Mouse (Mus musculus): Measurements from ENCODE around the gene Asxl1. TPM values are rescaled to one million over a fixed set of nuclear protein-coding genes. Genes with fewer than 3 reads are reported as not detected.

Gene Asxl1
- total RNA-seq, 1 experiment from 2014 or later, result 30.4 TPM

DNA sequence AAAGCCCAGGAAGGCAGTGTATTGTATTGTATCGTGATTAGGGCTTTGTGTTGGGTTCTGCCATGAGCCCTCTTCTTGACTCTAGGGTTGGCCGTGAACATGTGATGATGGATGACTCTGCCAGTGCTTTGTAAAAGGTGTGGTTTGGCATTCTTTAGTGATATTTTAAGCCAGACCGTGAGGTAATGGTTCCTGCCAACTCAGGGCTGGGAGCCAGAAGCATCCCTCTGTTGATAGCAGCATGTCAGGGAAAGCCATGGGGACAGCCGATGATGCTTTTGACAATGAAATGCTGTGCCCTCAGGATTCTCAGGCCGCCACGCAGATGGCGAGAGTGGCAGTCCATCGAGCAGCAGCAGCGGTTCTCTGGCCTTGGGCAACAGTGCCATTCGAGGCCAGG is 47.4 kb downstream of the Asxl1 start:
- no peak for ATAC-seq (replicated peaks; ENCODE audit: insufficient number of reproducible peaks, low FRiP score, low TSS enrichment, poor library complexity, severe bottlenecking)

- ATAC-seq (replicated peaks; ENCODE audit: insufficient number of reproducible peaks, low FRiP score, low TSS enrichment, poor library complexity, severe bottlenecking), result no peak
Measured at GRCm38 (mm10) chr2:153397790-153398515, 52.3 kb downstream of the Asxl1 start.

- ATAC-seq (replicated peaks; ENCODE audit: insufficient number of reproducible peaks, low FRiP score, low TSS enrichment, poor library complexity, severe bottlenecking), result no peak
Measured at GRCm38 (mm10) chr2:153399166-153399565, 53.5 kb downstream of the Asxl1 start.

GRCm38 (mm10) chr2:153404062-153404461 is 58.4 kb downstream of the Asxl1 start:
- no peak for ATAC-seq (replicated peaks; ENCODE audit: insufficient number of reproducible peaks, low FRiP score, low TSS enrichment, poor library complexity, severe bottlenecking)

DNA sequence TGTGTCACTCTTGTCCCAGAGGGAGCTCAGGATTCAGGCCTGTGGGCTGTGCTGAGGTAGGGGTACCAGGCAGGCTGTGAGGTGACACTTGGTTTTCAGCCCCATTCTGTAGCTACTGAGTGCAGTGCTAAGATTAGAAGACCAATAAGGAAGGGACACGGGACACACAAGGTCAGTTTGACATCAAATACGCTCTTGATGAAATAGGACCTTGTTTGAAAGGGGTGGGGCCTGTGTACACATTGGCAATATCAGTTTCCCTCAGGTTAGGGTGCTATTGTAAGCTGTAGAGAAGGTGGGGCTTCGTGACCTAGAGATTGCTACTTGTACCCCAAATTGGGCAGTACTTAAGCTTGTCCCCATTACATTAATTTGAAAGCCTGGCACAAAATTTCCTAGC is 59.3 kb downstream of the Asxl1 start:
- ATAC-seq (replicated peaks; ENCODE audit: insufficient number of reproducible peaks, low FRiP score, low TSS enrichment, poor library complexity, severe bottlenecking), result no peak

- ATAC-seq (replicated peaks; ENCODE audit: insufficient number of reproducible peaks, low FRiP score, low TSS enrichment, poor library complexity, severe bottlenecking), result no peak
Measured at GRCm38 (mm10) chr2:153406882-153407281, 61.3 kb downstream of the Asxl1 start.

DNA sequence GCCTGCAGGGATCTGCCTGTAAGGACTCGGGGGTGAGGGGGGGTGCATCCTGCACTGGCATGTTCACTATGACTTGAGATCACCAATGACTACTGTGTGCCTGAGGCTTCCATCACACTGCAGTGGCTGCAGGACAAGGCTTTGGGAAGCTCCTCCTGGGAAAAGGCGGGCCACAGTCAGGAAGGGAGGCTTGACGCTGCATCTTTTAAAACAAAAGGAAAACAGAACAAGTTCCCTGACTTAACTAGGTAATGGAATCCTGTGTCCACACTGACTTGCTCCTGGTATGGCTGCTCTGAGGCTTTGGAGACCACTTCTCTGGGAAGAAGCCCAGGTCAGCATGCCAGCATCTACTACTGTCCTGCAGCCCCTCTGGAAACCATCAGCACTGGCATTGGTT is 63.3 kb downstream of the Asxl1 start:
- no peak for ATAC-seq (replicated peaks; ENCODE audit: insufficient number of reproducible peaks, low FRiP score, low TSS enrichment, poor library complexity, severe bottlenecking)

DNA sequence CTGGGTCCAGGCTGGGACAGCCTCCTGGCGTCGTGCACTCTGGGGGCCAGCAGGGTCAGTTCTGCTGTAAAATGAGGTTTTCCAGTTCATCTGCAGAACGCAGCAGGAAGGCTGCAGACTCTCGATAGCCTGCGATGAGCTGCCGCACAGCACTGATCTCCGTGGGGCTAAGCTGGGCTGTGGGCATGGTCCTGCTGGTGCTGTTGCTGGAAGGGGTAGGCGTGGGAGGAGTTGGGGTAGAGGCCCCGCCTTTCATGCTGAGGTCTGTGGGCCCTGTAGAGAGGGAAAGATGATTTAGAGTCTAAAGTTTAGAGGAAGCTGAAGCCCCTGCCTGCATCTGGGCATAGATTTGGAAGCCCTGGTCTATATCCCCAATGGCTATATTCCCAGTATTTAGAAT is 65.9 kb downstream of the Asxl1 start:
- no peak for ATAC-seq (replicated peaks; ENCODE audit: insufficient number of reproducible peaks, low FRiP score, low TSS enrichment, poor library complexity, severe bottlenecking)

GRCm38 (mm10) chr2:153412563-153412962 is 66.9 kb downstream of the Asxl1 start:
- no peak for ATAC-seq (replicated peaks; ENCODE audit: insufficient number of reproducible peaks, low FRiP score, low TSS enrichment, poor library complexity, severe bottlenecking)

DNA sequence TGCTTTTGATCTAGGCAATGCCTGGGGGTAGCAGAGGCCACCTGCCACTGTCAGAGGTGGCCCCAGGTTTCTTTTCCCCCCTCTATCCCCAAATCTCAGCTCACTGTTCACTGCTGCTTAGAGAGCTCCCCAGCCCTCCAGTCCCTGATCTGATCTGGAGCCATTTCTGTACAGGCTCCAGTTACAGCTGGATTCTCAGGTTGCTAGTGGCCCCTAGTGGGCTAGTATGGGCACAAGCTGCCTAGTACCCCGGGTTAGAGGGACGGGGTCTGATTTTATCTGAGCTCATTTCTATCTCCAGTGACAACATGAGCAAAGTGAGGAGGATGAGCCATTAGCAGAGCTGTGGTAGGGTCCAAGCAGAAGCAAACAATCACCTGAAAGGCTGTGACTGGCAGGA is 69.0 kb downstream of the Asxl1 start:
- ATAC-seq (replicated peaks; ENCODE audit: insufficient number of reproducible peaks, low FRiP score, low TSS enrichment, poor library complexity, severe bottlenecking), result no peak

GRCm38 (mm10) chr2:153417841-153418240 is 72.2 kb downstream of the Asxl1 start:
- ATAC-seq (replicated peaks; ENCODE audit: insufficient number of reproducible peaks, low FRiP score, low TSS enrichment, poor library complexity, severe bottlenecking), result no peak

DNA sequence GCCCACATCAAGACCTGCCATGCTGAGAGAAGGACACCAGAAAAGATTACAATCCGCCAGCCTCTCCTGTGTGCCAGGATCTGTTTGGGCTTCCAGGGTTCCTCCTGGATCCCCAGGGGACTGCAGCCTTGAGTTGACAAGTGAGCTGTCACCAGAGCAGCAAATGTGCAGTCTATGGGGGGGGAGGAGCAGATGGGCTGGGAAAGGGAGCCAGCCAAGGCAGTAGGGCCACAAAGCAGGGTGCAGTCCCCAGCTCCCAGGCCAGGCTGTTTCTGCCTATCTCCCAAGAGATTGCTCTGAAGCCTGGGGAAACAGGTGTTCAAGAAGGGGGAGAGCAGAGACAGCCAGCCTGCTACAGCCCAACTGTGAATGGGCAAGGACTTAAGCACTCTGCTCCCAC is 72.8 kb downstream of the Asxl1 start:
- ATAC-seq (replicated peaks; ENCODE audit: insufficient number of reproducible peaks, low FRiP score, low TSS enrichment, poor library complexity, severe bottlenecking), result no peak

GRCm38 (mm10) chr2:153421233-153421632 is 75.6 kb downstream of the Asxl1 start:
- ATAC-seq (replicated peaks; ENCODE audit: insufficient number of reproducible peaks, low FRiP score, low TSS enrichment, poor library complexity, severe bottlenecking), result no peak

DNA sequence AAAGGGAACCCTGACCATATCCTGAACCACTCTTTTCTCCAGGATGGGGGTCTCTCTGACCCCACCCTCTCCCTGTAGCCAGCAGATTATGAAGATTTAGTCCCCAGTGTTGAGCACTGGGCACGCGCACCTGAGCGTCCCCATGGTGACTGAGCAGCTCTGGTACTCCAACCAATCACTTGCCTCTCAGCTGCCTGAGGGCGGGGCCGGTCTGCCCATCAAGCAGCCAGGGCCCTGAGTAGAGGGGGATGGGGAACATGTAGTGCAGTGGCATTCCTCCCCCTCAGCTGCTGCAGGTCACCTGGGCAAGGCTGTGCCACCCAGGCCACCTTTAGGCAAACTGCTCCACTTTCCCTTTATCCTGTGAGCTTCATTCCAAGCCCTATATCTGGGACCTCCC is 76.4 kb downstream of the Asxl1 start:
- ATAC-seq (replicated peaks; ENCODE audit: insufficient number of reproducible peaks, low FRiP score, low TSS enrichment, poor library complexity, severe bottlenecking), result no peak

GRCm38 (mm10) chr2:153423113-153423512 is 77.5 kb downstream of the Asxl1 start:
- no peak for ATAC-seq (replicated peaks; ENCODE audit: insufficient number of reproducible peaks, low FRiP score, low TSS enrichment, poor library complexity, severe bottlenecking)

- no peak for ATAC-seq (replicated peaks; ENCODE audit: insufficient number of reproducible peaks, low FRiP score, low TSS enrichment, poor library complexity, severe bottlenecking)
Measured at GRCm38 (mm10) chr2:153424557-153424956, 78.9 kb downstream of the Asxl1 start.

DNA sequence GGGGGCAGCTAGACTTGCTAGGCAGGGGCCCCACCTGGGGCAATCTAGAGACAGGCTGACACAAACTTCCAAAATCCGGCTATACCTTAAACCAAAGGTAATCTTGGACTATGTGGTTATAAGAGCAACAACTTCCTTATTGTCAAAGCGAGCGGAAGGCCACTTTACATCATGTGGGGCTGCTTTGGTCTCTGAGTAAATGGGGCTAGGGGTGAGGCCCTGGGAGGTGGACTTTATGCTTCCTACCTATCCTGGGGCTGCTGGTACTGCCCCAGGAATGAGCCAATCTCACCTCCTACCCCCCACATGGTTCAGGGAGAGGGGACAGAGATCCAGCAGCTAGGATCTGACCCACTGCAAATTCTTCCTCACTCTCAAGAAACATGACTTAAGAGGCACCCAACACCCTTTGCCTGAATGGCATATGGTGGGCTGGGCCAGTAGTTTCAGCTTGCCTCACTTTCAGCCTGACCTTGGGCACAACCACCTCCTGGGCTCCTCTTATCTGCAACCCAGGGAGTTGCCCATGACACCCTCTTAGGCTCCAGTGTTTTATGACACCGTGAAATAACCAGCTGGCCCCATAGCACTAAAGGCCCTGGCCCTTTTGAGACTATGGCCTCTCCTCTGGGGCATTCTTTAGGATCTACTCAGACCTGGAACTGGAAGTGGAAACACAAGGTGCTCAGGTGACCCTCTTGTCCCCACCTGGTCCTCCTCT is 79.7 kb downstream of the Asxl1 start:
- ATAC-seq (replicated peaks; ENCODE audit: insufficient number of reproducible peaks, low FRiP score, low TSS enrichment, poor library complexity, severe bottlenecking), result no peak

DNA sequence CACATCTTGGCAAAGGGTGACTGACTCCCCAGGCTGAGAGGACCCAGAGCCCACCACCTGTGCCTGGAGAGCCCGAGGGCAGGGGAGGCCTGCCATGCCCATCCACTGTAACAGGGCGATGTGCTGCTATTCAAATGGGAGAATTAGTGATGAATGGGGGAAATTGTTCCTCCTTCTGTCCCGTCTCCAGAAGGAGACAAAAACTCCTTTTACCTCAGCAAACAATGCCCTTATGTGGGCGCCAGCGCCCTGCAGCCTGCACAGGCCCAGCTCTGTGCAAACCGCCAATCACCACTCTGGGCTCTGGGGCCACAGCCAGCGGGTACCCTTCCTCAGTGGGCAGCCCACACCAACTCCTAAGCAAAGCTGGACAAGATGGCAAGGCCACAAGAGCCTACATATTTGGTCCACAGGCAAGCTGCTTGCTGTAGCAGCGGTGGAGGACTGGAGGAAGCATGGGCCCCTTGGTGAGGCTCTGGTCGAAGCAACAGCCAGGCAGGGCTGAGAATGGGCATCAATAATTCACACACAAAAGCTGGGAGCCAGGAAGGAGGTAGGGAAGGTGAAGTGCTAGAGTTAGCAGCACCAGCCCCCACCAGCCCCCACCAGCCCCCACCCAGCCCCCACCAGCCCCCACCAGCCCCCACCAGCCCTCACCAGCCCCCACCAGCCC is 80.5 kb downstream of the Asxl1 start:
- no peak for ATAC-seq (replicated peaks; ENCODE audit: insufficient number of reproducible peaks, low FRiP score, low TSS enrichment, poor library complexity, severe bottlenecking)

DNA sequence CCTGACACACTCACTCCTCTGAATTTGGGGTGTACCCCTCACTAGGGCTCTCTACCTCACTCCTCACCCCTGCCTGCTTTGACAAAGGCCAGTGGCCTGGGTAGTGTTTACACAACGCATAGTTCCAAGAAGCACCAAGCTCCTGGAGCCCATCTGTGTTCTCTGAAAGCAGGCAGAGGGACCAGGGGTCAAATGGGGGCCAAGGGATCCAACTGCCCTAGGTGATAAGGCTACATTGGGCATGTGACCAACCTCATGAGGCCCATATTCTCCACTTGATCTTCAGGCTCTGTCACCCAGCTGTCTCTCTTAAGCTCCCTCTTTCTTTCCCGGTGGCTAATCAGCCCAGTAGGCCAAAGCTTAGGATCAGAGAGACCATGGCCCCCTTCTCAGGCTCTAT is 81.3 kb downstream of the Asxl1 start:
- ATAC-seq (replicated peaks; ENCODE audit: insufficient number of reproducible peaks, low FRiP score, low TSS enrichment, poor library complexity, severe bottlenecking), result no peak

- no peak for ATAC-seq (replicated peaks; ENCODE audit: insufficient number of reproducible peaks, low FRiP score, low TSS enrichment, poor library complexity, severe bottlenecking)
Measured at GRCm38 (mm10) chr2:153428485-153428884, 82.9 kb downstream of the Asxl1 start.
